Mouse (Mus musculus) left cerebral cortex, postnatal 25 days (tissue): ENCODE results near the gene Zcchc9. TPM values are rescaled to one million over a fixed set of nuclear protein-coding genes. Genes with fewer than 3 reads are reported as not detected.
"Not testable (repeated sequence)": the region's sequence is repeated elsewhere in the genome, so short reads cannot be mapped to it uniquely, and the experiment has no call there.

ENCODE experiments used
- DNase-seq, 2 experiments: peaks; one replicate each; pipeline ENCODE4 v3.0.0; 2022; ENCODE audit warnings: low spot score in 2 of 2, mixed read lengths in 1 of 2
- intact Hi-C: fragments of 180-260 bp; cut with DNase I; formaldehyde crosslinking; loops from one replicate; pipeline ENCODE4 v1.15.1; 2025
- microRNA-seq, 2 experiments: library from miRNA; unstranded; fragments of <30 nt; microRNA quantifications; one replicate each; pipeline ENCODE4 v1.2.0; 2022
- total RNA-seq, 2 experiments: library from RNA; stranded (reverse); gene quantifications; 2 replicates each; pipeline ENCODE4 v1.2.3; 2021

The Zcchc9 gene
- total RNA-seq, 2 experiments from 2014 or later, result 17.1 to 19.0 TPM

DNA sequence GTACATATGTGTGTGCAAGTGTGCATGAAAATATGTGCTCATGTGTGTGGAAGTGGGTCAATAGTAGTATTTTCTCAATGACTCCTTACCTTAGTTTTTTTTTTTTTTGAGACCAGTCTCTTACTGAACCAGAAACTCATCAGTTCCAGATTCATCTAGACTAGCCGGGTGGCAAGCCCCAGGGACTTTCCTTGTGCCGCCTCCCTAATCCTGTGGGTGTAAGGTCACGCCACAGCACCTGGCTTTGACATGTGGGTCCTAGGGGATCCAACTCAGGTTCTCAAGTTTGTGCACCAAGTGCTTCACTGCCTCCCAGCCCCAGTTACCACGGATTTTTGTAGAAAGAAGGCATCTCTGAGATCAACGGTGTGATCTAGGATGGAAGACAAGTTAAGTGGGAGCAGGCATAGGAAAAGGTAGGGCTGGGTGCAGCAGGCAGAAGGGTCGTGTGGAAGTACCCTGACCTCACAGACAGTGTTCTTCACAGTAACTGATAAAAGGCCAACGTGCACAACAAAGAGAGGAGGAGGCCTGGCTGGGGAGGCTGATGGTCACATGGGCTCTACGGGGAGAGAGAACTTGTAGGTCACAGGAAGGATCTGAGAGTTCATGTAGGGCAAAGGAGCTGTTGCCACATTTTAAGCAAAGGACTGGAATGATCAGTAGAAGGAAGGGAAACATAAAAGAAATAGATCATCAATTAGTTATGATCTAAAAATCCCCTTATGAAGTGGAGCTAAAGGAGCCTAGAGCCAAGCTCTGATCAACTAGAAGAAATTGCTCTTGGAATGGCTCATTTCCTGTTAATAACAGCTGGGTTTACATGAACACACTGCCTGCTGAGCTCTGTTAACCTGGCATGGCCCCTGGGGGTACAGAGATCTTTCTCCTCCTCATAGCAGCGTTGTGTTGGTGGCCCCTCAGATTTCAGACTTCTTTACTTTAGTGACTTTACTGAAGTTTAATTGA, 38.5 kb downstream of the Zcchc9 start:
- no peak for DNase-seq
- intact Hi-C loops, result no loop called here

DNA sequence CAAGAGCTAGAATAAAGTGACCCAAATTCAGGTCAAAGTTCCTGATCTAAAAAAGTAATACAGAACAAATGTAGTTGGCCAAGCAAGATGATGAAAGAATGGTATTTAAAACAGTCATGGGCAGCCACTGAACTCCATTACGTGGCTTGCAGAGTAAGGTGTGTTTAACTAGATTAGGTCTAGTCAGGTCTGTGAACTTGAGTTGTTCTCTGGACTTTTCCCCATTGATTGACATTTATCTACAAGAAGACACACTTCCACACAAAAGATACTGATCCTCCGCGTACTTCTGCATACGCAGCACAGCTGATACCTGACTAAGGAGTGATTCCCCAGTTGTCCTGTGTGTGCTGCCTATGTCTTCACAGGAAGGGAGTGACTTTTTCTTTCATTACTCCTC, 41.9 kb downstream of the Zcchc9 start:
- DNase-seq, result no peak
- intact Hi-C loops, result no loop called here

DNA sequence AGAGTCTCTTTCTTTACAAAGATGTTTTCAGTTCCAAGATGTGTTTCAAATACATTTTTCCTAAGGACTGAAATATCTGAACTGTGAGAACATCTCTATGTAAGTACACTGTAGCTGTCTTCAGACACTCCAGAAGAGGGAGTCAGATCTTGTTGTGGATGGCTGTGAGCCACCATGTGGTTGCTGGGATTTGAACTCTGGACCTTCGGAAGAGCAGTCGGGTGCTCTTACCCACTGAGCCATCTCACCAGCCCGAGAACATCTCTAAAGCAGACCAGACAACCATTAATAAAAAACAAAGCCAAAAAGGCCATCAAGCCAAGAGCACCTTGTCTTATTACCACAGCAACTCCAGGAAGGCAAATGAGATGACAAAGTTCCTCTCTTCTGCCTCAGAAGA, 43.9 kb downstream of the Zcchc9 start:
- intact Hi-C loops, DNase-seq: not testable (repeated sequence)

DNA sequence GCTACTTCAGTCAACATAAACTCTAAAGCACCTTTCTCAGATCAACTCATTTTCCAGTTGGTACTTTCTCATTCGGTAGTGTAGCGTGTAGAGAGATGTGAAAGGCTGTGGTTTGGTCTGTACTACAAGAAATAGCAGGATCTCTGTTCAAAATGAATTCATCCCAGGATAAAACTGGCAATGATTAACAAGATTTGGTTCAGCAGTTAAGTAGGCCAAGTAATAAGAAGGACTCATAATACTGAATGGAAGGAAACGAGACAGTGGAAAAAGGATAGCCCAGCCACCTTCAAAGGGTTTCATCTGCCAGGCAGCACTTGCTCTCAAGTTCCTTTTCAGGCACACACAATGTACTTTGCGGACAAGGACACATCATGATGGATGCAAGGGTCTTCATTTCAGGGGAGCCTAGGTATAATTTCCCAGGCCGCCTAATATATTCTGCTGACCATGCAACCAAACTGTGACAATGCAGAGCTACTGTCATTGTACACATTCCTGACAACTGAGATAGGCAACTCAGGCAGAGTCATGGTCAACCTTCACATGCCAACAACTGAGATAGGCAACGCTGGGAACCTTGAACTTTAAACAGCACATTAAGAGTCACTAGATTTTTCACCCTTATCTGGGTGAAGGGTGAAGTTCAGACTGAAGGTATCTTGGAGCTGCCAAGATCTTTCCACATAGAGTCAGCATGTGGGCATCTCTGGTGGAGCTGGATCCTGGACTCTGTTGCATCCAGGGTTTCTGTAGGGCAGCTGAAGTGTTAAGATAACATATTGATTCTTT, 45.7 kb downstream of the Zcchc9 start:
- DNase-seq, result no peak
- intact Hi-C loops, result no loop called here

DNA sequence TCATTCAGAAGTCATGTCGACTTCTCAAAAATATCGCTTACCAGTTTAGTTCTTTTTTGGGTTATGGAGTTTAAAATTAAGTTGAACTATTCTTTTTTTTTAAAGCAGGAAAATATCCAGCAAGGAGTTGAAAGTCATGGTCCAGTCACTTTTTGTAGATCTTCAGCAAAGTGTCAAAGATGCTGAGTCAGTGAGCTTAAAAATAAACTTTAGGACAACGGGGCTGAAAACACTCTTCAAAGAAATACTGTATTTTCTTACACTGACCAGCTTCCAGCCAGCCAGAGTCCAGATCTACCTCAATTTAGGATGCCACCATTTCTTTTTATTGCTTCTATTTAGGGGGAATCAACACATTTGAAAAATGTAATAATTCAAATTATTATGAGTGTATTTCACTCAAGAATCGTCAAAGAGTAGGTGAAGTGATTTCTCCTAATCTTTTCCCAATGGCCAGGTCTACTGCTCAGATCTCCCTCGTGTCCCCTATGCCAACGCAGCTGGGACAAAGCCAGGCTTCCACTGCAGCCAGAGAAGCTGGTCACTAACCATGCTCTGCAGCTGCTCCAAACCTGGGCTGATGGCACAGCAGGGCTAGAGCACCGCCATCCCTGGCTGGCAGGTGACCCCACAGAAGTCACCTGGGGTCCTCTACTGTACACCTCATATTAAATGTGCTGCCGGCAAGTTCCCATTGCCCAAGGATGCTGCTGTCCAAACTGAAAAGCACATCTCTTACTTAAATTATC, 47.0 kb downstream of the Zcchc9 start:
- intact Hi-C loops, result no loop called here
- no peak for DNase-seq

DNA sequence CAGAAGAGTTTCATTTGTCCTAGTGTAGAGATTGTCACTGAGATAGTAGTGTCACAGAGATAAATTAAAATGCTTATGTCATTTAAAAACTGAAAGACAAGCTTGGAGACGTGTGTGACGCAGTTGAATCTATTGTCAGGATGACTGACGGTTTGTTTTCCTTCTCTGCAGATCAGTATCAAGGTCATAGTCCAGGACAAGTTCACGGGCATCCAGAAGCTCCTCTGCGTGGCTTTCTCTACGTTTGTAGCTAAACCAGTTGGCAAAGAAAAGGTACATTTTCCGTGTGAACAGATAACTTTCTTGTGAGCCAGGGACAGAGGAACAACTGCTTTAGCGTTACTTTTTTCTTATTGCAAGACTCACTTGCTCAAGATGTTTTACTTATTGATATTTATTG, 47.7 kb downstream of the Zcchc9 start:
- no peak for DNase-seq
- intact Hi-C loops, result no loop called here

DNA sequence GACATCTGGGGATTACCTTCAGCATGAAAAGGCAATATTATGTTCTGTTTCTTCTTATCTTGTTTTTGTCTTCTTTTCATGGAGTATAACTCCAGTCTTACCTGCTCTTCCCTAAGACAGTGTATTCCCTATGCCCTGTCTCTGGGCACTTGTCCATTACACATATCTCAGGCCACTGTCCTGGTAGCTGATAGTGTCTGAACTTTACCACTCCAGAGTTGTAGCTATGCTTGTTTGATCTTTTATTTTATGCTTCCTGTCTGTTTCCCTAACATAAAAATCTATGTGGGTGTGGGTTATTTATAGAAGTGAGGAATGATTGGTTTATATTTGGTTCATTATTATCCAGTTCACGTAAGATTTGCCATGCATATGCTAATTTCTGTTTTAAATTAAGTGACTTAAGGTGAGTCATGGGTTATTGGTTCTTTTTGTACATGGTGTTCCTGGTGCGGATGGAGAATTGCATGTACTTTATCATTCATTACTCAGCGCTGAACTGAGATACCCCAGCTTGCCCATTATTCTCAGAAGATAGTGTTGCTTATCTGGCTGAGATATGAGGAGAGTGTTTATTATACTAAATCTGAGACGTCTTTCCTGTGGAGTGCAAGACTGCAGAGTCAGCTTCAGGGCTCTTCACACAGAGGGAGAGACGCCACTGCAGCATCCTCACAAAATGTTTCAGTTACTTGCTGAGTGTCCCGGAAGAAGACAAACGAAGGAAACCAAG, 49.0 kb downstream of the Zcchc9 start:
- DNase-seq, result no peak
- intact Hi-C loops, result no loop called here

DNA sequence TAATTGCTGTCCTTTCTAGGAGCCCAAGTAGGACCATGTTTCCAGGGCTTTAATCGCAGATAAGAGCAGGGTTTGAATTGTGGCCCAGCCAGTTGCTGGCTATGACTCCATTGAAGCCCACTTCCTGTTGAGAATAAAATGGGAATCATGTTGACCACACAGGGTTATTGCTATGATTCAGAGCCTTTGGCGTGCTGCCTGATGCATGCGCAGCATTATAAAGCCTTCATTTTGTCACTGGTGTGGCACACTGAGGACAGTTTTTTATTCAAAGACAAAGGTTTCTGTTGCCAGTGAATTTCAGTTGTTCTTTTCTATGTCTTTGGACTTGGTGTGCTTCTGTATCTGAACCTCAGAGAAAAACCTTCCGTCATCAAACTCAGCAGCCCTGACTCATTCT, 51.3 kb downstream of the Zcchc9 start:
- intact Hi-C loops, result no loop called here
- DNase-seq, result no peak

DNA sequence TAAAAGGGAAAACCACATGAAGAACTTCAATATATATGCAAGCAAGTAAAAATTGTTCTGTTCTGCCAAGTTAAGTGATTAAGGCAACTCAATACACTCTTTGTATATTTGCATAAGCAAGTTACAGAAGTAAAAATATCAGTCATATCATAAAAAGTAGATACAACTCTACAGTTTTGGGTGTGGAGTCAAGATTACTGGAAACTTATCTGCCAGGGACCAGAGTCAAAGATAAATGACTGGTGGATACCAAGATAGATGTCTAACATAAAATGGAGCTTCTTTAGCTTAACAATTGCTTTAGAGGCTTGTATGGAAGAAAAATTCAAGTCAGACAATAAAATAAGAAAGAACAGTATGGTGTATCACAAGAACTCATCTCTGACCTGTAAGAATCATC, 52.7 kb downstream of the Zcchc9 start:
- intact Hi-C loops, result no loop called here
- DNase-seq, result no peak

DNA sequence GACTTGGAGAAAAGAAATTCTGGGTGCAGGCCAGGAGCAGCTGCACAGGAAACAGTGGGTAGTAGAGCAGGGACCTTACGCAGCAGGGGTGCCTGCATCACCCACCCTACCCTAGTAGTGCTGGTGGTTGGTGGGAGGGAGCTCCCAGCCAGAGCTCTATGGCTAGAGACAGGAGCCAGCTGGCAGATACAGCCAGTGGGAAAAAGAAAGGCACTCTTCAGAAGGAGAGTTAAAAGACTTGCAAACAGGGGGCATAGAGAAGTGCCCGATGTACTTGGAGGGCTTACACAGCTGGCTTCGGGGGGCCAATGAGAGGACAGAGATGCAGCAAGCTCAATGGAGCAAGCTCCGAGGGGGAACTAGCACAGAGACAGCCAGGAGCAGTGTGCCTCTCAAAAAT, 53.8 kb downstream of the Zcchc9 start:
- intact Hi-C loops, result no loop called here
- DNase-seq, result peak in 1 of 2 experiments; percentile 18

DNA sequence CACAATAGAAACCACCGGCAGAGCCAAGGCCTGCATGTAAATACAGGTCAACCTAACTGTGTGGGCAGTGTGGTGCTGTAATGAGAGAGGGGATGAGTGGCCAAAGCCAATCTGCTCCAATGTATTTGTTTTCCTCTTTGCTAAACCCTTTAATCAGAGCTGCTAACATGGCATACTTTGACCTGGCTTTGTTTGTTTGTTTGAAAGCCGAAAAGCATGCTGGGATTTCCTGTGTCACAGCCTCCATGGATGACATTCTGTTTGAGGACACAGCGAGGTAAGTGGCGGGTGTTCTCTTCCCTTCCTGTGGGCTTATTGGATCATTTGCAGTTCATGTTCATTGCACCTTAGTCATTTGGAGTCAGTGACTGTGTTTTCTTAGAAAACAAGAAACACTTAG, 57.5 kb downstream of the Zcchc9 start:
- intact Hi-C loops, result no loop called here
- DNase-seq, result no peak

DNA sequence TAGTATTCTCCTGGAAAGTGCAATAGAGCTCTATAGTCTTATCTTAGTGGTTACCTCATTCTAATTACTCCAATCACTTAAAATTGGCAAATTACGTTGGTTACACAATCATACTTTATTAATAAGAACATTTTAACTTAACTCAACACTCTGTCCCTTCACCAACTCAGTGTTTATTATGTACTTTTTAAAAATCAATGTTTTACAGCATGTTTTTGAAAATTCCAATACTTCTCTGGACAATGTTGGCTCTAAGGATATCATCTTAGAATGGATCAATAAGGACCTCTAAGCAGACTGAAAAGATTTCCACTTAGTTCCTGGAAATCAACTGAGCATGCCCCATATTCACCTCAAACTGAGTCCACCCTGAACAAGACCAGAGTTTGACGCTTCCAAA, 59.1 kb downstream of the Zcchc9 start:
- DNase-seq, result no peak
- intact Hi-C loops, result no loop called here

Small RNA genes within 50 kb of the gene (microRNA-seq; reads per million reads assigned to microRNA genes)
- 0 reads per million in 2 experiments for gene Gm27656

Other genes with a start within 250 kb of the Zcchc9 start
- gene Acot12, start 66.2 kb downstream of the Zcchc9 start, total RNA-seq, result under 1 TPM; 0.11 to 0.14 TPM
- gene Ckmt2, start 69.2 kb upstream of the Zcchc9 start, total RNA-seq, result not detected